Comparison of ENCODE assay signal across 16 mouse cellular contexts in the genomic region with DNA sequence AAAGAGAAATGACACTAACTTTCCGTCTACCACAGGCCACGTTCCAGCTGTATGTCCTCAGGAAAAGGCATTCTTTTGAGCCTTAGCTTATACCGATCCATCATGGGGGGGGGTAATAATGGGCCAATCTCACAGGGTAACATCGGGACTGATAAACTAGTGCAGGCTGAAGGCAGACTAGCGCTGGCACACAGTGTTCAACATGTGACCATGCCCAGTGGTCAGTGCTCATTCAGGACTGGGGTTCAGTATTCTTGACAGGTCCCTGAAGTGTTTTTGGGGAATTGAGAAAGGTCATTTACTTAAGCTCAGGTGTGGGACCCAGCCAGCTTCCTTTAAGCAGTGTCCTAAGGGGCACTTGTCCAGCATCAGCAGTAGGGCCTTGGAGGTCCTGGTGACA. TPM values are rescaled to one million over a fixed set of nuclear protein-coding genes. Genes with fewer than 3 reads are reported as not detected.
A peak's percentile ranks its signal among the peaks of the same experiment; 100 is the strongest.
DNase-seq lines count a peak whose midpoint lies in the region; TF ChIP-seq lines count a peak whose summit lies in the region.
"Had no signal": no experiment of that assay in that cellular context is flagged by ENCODE, and none has a peak within 500 bp of the region (broad histone marks: within the 10 kb centered on the region; RNA-seq: fewer than 3 reads in every experiment).

No protein-coding gene starts in this region.

- WGBS in lung, adult 2 months, result 77% methylated on average over 5 of the region's 5 CpGs
- WGBS in olfactory bulb, adult 2 months, result 53% methylated on average over 5 of the region's 5 CpGs

- peaks cover 6% of the 10 kb centered on the region for H3K4me1 ChIP-seq in lung, adult 2 months (ENCODE audit: control insufficient read depth, insufficient read depth, low read length)
- H3K4me1 ChIP-seq in olfactory bulb, adult 2 months (ENCODE audit: control insufficient read depth, insufficient read depth, low read length), result peaks cover 58% of the 10 kb centered on the region
- H3K4me1 ChIP-seq: embryonic facial prominence, embryonic 15.5 days had no signal

- intact Hi-C loops in left cerebral cortex, adult 2 months (cut with DNase I), result no loop called here

- DNase-seq in cerebellum, adult 9-11 months, result peak; percentile 31
- DNase-seq in cerebellum, adult 11-12 months, result no peak
- DNase-seq in left cerebral cortex, adult 2 months (ENCODE audit: extremely low spot score in 1 of 2, low spot score in 2 of 2), result no peak
- DNase-seq in left cerebral cortex, adult 18-20 months (ENCODE audit: low spot score in 2 of 2), result no peak
- peak; percentile 57 for DNase-seq in lung, postnatal 36 days
- DNase-seq in lung, adult 2 months, result no peak
- DNase-seq in yolk sac, embryonic 10.5 days (ENCODE audit: low spot score), result no peak
- DNase-seq: embryo, embryonic 11 days had no signal

- H3K4me3 ChIP-seq in left cerebral cortex, adult 2 months, result no peak overlapping the region
- no peak overlapping the region for H3K4me3 ChIP-seq in lung, adult 2 months (replicated peaks; ENCODE audit: extremely low read depth, low read depth, low read length)
- no peak overlapping the region for H3K4me3 ChIP-seq in olfactory bulb, adult 2 months (ENCODE audit: insufficient read depth, low read depth, low read length)
- H3K4me3 ChIP-seq: embryonic facial prominence, embryonic 15.5 days; erythroblast, embryonic 14.5 days; forebrain, embryonic 10.5 days; heart, adult 2 months; heart, embryonic 15.5 days; hindbrain, embryonic 10.5 days had no signal

- H3K27ac ChIP-seq in left cerebral cortex, adult 2 months, result peak overlapping the region; percentile 63; the same call in 1 of the 2 replicates
- H3K27ac ChIP-seq in olfactory bulb, adult 2 months (ENCODE audit: insufficient read depth, low read depth, low read length), result peak overlapping the region; percentile 68
- H3K27ac ChIP-seq: embryonic facial prominence, embryonic 15.5 days; forebrain, embryonic 10.5 days; hindbrain, embryonic 10.5 days; hindbrain, embryonic 14.5 days had no signal

- TF ChIP-seq CTCF in left cerebral cortex, adult 2 months (IDR thresholded peaks at IDR 0.05), result no peak
- TF ChIP-seq CTCF in lung, adult 2 months (IDR thresholded peaks at IDR 0.05; ENCODE audit: insufficient read depth, low read length), result no peak
- no peak for TF ChIP-seq CTCF in olfactory bulb, adult 2 months (IDR thresholded peaks at IDR 0.05; ENCODE audit: insufficient read depth, low read depth, low read length)

- no peak for TF ChIP-seq POLR2A in lung, adult 2 months (IDR thresholded peaks at IDR 0.05; ENCODE audit: borderline replicate concordance, extremely low read depth, low read depth, low read length)
- TF ChIP-seq POLR2A in olfactory bulb, adult 2 months (IDR thresholded peaks at IDR 0.05; ENCODE audit: insufficient read depth, low read depth, low read length), result no peak

RNA-seq across cellular contexts. Expression of gene Gprc5b, which starts 13.2 kb away (rescaled TPM):
- 10 to 100 TPM; 94.4 to 98.9 TPM for total RNA-seq in left cerebral cortex, adult 2 months (2021)
- 100 to 1,000 TPM in 1 of 2 experiments, 10 to 100 TPM in 1; 94.0 to 110 TPM for total RNA-seq in left cerebral cortex, adult 18-20 months (2021)
- 31.3 and 46.6 TPM in 2 replicates for polyA plus RNA-seq in lung, adult 2 months (2012; rRNA removed)
- not detected in 2 replicates for polyA plus RNA-seq in olfactory bulb, adult 2 months (2012; ENCODE audit: insufficient read depth, insufficient read length, low replicate concordance, missing spikeins)

Comparison
In these comparisons a context has a peak if more than half of its experiments do, and no peak if none do; other contexts are left out.
1. DNase-seq: peak in cerebellum, adult 9-11 months (single experiment) and lung, postnatal 36 days (single experiment); none in cerebellum, adult 11-12 months (single experiment), left cerebral cortex, adult 2 months (0 of 2), left cerebral cortex, adult 18-20 months (0 of 2), lung, adult 2 months (single experiment) and yolk sac, embryonic 10.5 days (single experiment).